Mouse (Mus musculus): ENCODE measurements around the gene Dmac2. TPM values are rescaled to one million over a fixed set of nuclear protein-coding genes. Genes with fewer than 3 reads are reported as not detected.
A peak's percentile ranks its signal among the peaks of the same experiment; 100 is the strongest.

Gene Dmac2
- polyA plus RNA-seq, 1 experiment = 74.8 TPM

DNA sequence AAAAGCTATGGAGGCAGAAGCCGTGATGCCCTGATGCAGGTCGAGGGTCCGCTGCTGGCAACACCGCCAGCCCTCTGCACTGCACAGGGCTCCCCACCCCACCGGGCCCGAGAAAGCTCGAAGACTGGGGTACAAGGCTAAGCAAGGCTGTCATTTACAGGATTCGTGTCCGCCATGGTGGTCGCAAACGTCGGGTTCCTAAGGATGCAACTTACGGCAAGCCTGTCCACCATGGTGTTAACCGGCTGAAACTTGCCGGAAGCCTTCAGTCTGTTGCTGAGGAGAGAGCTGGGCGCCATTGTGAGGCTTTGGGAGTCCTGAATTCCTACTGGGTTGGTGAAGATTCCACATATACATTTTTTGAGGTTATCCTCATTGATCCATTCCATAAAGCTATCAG, 17.9 kb upstream of the Dmac2 start:
- no peaks in the 10 kb centered on the region for H3K4me1 ChIP-seq (ENCODE audit: control insufficient read depth, insufficient read depth, insufficient read length, low read length)
- WGBS = 87% methylated on average over 16 of the region's 16 CpGs
- no peak overlapping the region for H3K4me3 ChIP-seq (ENCODE audit: low read depth, low read length)
- no peak overlapping the region for H3K27ac ChIP-seq (ENCODE audit: insufficient read depth, low read depth, low read length)
- no peaks in the 10 kb centered on the region for H3K36me3 ChIP-seq (ENCODE audit: control insufficient read depth, insufficient read depth, low read length)
- no peaks in the 10 kb centered on the region for H3K27me3 ChIP-seq (ENCODE audit: control insufficient read depth, insufficient read depth, low read length)
- TF ChIP-seq CTCF (IDR thresholded peaks at IDR 0.05; ENCODE audit: extremely low read depth, insufficient read length, insufficient replicate concordance, low read depth, low read length) = no peak
- no peak for TF ChIP-seq POLR2A (IDR thresholded peaks at IDR 0.05; ENCODE audit: low read depth, low read length)

GRCm38 (mm10) chr7:25606625-25607063, 12.6 kb upstream of the Dmac2 start:
- TF ChIP-seq POLR2A (IDR thresholded peaks at IDR 0.05; ENCODE audit: low read depth, low read length) (no peak), CTCF (IDR thresholded peaks at IDR 0.05; ENCODE audit: extremely low read depth, insufficient read length, insufficient replicate concordance, low read depth, low read length) (no peak)
- H3K4me3 ChIP-seq (ENCODE audit: low read depth, low read length) = no peak overlapping the region
- peak overlapping the region; percentile 81 for H3K27ac ChIP-seq (ENCODE audit: insufficient read depth, low read depth, low read length)
- H3K4me1 ChIP-seq (ENCODE audit: control insufficient read depth, insufficient read depth, insufficient read length, low read length) = peaks cover 15% of the 10 kb centered on the region; the same call in 1 of the 2 replicates
- 68% methylated on average over 4 of the region's 4 CpGs for WGBS
- H3K27me3 ChIP-seq (ENCODE audit: control insufficient read depth, insufficient read depth, low read length) = no peaks in the 10 kb centered on the region
- no peaks in the 10 kb centered on the region for H3K36me3 ChIP-seq (ENCODE audit: control insufficient read depth, insufficient read depth, low read length)

DNA sequence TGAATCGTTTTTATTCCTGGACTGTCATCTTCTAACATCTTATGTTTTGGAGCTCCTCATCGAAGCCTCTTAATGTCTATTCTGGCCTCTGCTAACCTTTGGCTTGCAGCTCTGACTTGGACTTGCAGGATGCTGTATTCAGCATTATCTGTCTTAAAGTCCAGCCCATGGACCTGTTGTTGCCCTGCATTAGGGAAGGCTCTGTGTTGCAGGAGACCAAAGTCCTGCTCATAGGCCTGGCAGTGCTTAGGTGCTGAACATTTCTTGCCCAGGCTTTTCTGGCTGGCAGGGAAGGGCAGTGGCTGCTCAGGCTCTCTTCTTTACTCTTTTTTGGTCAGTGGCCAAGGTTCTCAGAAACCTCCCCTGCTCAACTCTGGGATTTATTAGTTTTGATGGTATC, 12.0 kb upstream of the Dmac2 start:
- Histone ChIP-seq H3K4me3 (ENCODE audit: low read depth, low read length) (no peak overlapping the region), H3K4me1 (ENCODE audit: control insufficient read depth, insufficient read depth, insufficient read length, low read length) (peaks cover 15% of the 10 kb centered on the region; the same call in 1 of the 2 replicates), H3K36me3 (ENCODE audit: control insufficient read depth, insufficient read depth, low read length) (no peaks in the 10 kb centered on the region), H3K27ac (ENCODE audit: insufficient read depth, low read depth, low read length) (peak overlapping the region; percentile 81), H3K27me3 (ENCODE audit: control insufficient read depth, insufficient read depth, low read length) (no peaks in the 10 kb centered on the region)
- WGBS = 51% methylated on average over 2 of the region's 2 CpGs
- TF ChIP-seq CTCF (IDR thresholded peaks at IDR 0.05; ENCODE audit: extremely low read depth, insufficient read length, insufficient replicate concordance, low read depth, low read length) (no peak), POLR2A (IDR thresholded peaks at IDR 0.05; ENCODE audit: low read depth, low read length) (no peak; the same call in 1 of the 2 replicates)

- no peak for TF ChIP-seq POLR2A (IDR thresholded peaks at IDR 0.05; ENCODE audit: low read depth, low read length)
- TF ChIP-seq CTCF (IDR thresholded peaks at IDR 0.05; ENCODE audit: extremely low read depth, insufficient read length, insufficient replicate concordance, low read depth, low read length) = no peak
These were observed 9.2 kb upstream of the Dmac2 start for GRCm38 (mm10) chr7:25610056-25610455.

GRCm38 (mm10) chr7:25611501-25611900, 7.7 kb upstream of the Dmac2 start:
- 41% methylated on average over 7 of the region's 7 CpGs for WGBS
- no peak for TF ChIP-seq POLR2A (IDR thresholded peaks at IDR 0.05; ENCODE audit: low read depth, low read length)
- no peak for TF ChIP-seq CTCF (IDR thresholded peaks at IDR 0.05; ENCODE audit: extremely low read depth, insufficient read length, insufficient replicate concordance, low read depth, low read length)
- Histone ChIP-seq H3K27me3 (ENCODE audit: control insufficient read depth, insufficient read depth, low read length) (no peaks in the 10 kb centered on the region), H3K4me3 (ENCODE audit: low read depth, low read length) (no peak overlapping the region), H3K4me1 (ENCODE audit: control insufficient read depth, insufficient read depth, insufficient read length, low read length) (peaks cover 21% of the 10 kb centered on the region), H3K27ac (ENCODE audit: insufficient read depth, low read depth, low read length) (no peak overlapping the region), H3K36me3 (ENCODE audit: control insufficient read depth, insufficient read depth, low read length) (no peaks in the 10 kb centered on the region)

More at GRCm38 (mm10) chr7:25610056-25610455, 9.2 kb upstream of the Dmac2 start:
- no peaks in the 10 kb centered on the region for H3K36me3 ChIP-seq (ENCODE audit: control insufficient read depth, insufficient read depth, low read length)
- H3K27me3 ChIP-seq (ENCODE audit: control insufficient read depth, insufficient read depth, low read length) = no peaks in the 10 kb centered on the region
- no peak overlapping the region for H3K4me3 ChIP-seq (ENCODE audit: low read depth, low read length)
- H3K4me1 ChIP-seq (ENCODE audit: control insufficient read depth, insufficient read depth, insufficient read length, low read length) = peaks cover 15% of the 10 kb centered on the region; the same call in 1 of the 2 replicates
- no peak overlapping the region for H3K27ac ChIP-seq (ENCODE audit: insufficient read depth, low read depth, low read length)
- whole genome bisulfite sequencing = 36% methylated on average over 6 of the region's 6 CpGs

GRCm38 (mm10) chr7:25614086-25614485, 5.1 kb upstream of the Dmac2 start:
- TF ChIP-seq CTCF (IDR thresholded peaks at IDR 0.05; ENCODE audit: extremely low read depth, insufficient read length, insufficient replicate concordance, low read depth, low read length) (no peak), POLR2A (IDR thresholded peaks at IDR 0.05; ENCODE audit: low read depth, low read length) (no peak)
- Histone ChIP-seq H3K36me3 (ENCODE audit: control insufficient read depth, insufficient read depth, low read length) (no peaks in the 10 kb centered on the region), H3K27me3 (ENCODE audit: control insufficient read depth, insufficient read depth, low read length) (no peaks in the 10 kb centered on the region), H3K4me1 (ENCODE audit: control insufficient read depth, insufficient read depth, insufficient read length, low read length) (peaks cover 29% of the 10 kb centered on the region), H3K27ac (ENCODE audit: insufficient read depth, low read depth, low read length) (no peak overlapping the region), H3K4me3 (ENCODE audit: low read depth, low read length) (peak overlapping the region; percentile 51)
- WGBS = 88% methylated on average over 5 of the region's 5 CpGs

DNA sequence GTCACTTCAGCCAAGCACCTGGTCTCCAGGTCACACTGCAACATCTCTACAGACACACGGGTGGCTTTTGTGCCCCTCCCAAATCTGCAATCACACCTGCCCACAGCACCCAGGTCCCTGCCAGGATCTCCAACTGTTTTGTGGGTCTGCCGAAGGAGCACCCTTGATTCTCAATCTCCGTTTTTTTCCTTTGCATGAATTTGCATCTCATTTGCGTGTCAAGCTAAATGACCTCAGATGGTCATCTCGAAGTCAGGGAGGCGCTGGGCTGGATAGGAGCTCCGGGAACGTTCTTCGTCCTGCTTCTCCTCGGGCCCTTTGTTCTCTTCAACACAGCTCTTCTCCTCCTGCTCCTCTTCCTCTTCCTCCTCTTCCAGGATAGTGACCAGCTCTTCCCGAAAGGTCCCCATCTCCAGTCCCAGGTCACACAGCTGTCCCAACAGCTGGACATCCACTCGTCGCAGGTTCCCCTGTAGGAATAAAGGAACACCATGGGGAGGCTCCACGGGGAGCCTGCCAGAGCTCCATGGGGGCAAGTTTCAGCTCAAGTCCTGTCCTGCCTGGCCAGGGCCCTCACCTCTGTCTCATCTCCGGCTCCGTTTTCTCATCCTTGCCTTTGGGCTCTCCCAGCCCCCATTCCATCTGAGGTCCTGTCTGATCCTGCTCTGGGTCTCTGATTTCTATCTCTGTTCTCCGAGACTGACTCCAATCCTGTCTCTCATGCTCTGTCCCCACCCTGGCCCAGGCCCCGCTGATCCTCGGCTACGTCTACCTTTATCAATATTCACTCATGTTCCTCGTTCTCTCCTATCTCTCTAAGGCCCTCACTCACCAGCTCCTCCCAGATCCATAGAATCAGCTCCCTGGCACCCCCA, 4.1 kb upstream of the Dmac2 start:
- peak; percentile 28; the same call in 1 of the 2 replicates for TF ChIP-seq POLR2A (IDR thresholded peaks at IDR 0.05; ENCODE audit: low read depth, low read length)
- TF ChIP-seq CTCF (IDR thresholded peaks at IDR 0.05; ENCODE audit: extremely low read depth, insufficient read length, insufficient replicate concordance, low read depth, low read length) = no peak
- no peaks in the 10 kb centered on the region for H3K27me3 ChIP-seq (ENCODE audit: control insufficient read depth, insufficient read depth, low read length)
- 50% methylated on average over 21 of the region's 21 CpGs for WGBS
- H3K27ac ChIP-seq (ENCODE audit: insufficient read depth, low read depth, low read length) = peak overlapping the region; percentile 98
- no peaks in the 10 kb centered on the region for H3K36me3 ChIP-seq (ENCODE audit: control insufficient read depth, insufficient read depth, low read length)
- H3K4me3 ChIP-seq (ENCODE audit: low read depth, low read length) = peak overlapping the region; percentile 69
- peaks cover 27% of the 10 kb centered on the region for H3K4me1 ChIP-seq (ENCODE audit: control insufficient read depth, insufficient read depth, insufficient read length, low read length)

All from small intestine, adult 2 months (tissue).